Mouse (Mus musculus) forebrain, embryonic 12.5 days (tissue): ENCODE measurements around the gene Sbds. TPM values are rescaled to one million over a fixed set of nuclear protein-coding genes. Genes with fewer than 3 reads are reported as not detected.

Source experiments
- ATAC-seq: fragments of 200-750 bp; cut with Nextera tagmentation; 2 replicates; pipeline ENCODE4 v1.8.0; 2017; ENCODE audit warnings: moderate TSS enrichment; ENCODE audit not compliant: low FRiP score
- H3K27ac ChIP-seq: fragments of 300-500 bp; sonication (generic); 2 replicates; pipeline ENCODE4 v1.5.1; 2016; ENCODE audit warnings: mild to moderate bottlenecking
- H3K27me3 ChIP-seq: fragments of 300-500 bp; sonication (generic); 2 replicates; pipeline ENCODE4 v1.6.1; 2016; ENCODE audit warnings: mild to moderate bottlenecking
- H3K36me3 ChIP-seq: fragments of 300-500 bp; sonication (generic); replicated peaks from 2 replicates; pipeline ENCODE4 v1.6.1; 2016; ENCODE audit warnings: mild to moderate bottlenecking
- H3K4me1 ChIP-seq: fragments of 300-500 bp; sonication (generic); 2 replicates; pipeline ENCODE4 v1.6.1; 2016
- H3K4me2 ChIP-seq: fragments of 300-500 bp; sonication (generic); 2 replicates; pipeline ENCODE4 v1.6.1; 2016; ENCODE audit warnings: mild to moderate bottlenecking, moderate library complexity
- H3K4me3 ChIP-seq: fragments of 300-500 bp; sonication (generic); replicated peaks from 2 replicates; pipeline ENCODE4 v1.5.1; 2016; ENCODE audit warnings: mild to moderate bottlenecking
- H3K9ac ChIP-seq: fragments of 300-500 bp; sonication (generic); 2 replicates; pipeline ENCODE4 v1.6.1; 2016; ENCODE audit warnings: mild to moderate bottlenecking
- H3K9me3 ChIP-seq: fragments of 300-500 bp; sonication (generic); 2 replicates; pipeline ENCODE4 v1.6.1; 2016
- WGBS: fragments of 180-500 bp; shearing (Covaris S2); methylation state at CpG from one replicate; pipeline ENCODE4 v1.1.7; 2016; 5-methylcytosine and 5-hydroxymethylcytosine counted together
- polyA plus RNA-seq: library from polyadenylated mRNA; unstranded; fragments of >200 nt; fragmentation: Nextera tagmentation; extraction: Ambion mirVana; gene quantifications from 2 replicates; pipeline ENCODE4 v1.2.1, GENCODE M21; 2016

The Sbds gene
- polyA plus RNA-seq, 1 experiment from 2014 or later, result 74.9 TPM

DNA sequence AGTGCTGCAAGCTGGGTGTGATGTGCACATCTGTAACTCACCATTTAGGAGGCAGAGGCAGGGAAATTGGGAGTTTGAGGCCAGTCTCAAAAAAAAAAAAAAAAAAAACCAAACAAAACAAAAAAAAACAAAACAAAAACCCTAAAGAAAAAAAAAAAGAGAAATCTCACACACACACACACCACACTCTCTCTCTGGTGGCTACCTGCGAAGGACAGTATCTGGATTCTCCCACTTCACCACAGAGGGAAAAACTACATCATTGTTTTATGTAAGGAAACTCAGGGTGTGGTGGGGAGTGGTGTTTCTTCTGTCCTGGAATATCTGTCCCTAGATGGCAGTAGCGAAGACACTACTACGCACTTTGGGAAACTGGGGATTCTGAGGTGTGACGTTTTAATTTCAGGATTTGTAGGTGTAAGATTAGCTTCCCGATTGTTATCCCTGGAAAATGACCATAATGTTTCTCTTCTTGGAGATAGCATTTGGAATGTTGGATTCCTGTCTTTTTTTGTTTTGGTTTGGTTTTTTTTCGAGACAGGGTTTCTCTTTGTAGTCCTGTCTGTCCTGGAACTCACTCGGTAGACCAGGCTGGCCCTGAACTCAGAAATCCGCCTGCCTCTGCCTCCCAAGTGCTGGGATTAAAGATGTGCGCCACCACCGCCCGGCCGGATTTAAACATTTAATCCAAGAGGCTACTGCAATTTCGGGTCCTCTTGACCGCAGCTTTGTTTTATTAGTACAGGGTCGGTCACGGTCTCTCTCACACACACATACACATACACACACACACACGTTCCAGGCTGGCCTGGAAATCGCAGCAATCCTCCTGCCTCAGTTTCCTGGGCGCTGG lies 940 bp downstream of the Sbds start:
- peaks cover 35% of the 10 kb centered on the region for H3K36me3 ChIP-seq
- peak overlapping the region; percentile 74 for H3K4me3 ChIP-seq
- peak overlapping the region; percentile 74 for H3K27ac ChIP-seq
- H3K9me3 ChIP-seq, result no peaks in the 10 kb centered on the region
- ATAC-seq, result peak; percentile 3; the same call in 1 of the 2 replicates
- H3K9ac ChIP-seq, result peak overlapping the region; percentile 84
- H3K27me3 ChIP-seq, result no peaks in the 10 kb centered on the region
- H3K4me2 ChIP-seq, result peak overlapping the region; percentile 87
- peaks cover 25% of the 10 kb centered on the region for H3K4me1 ChIP-seq
- 24% methylated on average over 19 of the region's 19 CpGs for WGBS

DNA sequence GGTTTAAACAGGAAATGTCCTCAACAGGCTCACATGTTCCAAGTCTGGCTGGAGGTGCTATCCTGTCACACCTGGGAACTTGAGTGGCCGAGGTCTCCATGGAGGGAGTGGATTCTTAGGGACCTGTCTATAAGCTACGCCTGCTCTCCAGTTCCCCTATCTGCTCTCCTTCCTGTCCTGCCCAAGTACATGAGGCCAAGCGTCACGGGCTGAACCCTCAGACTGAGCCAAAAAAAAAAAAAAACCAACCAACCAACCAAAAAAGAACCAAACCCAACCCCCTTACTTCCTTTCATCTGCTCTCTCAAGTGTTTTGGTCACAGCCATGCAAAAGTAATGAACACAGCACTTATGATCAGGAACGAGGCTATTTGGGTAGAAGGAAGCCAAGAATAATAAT lies 7.5 kb downstream of the Sbds start:
- no peak overlapping the region for H3K27ac ChIP-seq
- H3K4me3 ChIP-seq, result no peak overlapping the region
- H3K4me2 ChIP-seq, result no peak overlapping the region
- 91% methylated on average over 5 of the region's 5 CpGs for WGBS
- H3K9me3 ChIP-seq, result no peaks in the 10 kb centered on the region
- no peak for ATAC-seq
- no peak overlapping the region for H3K9ac ChIP-seq
- H3K4me1 ChIP-seq, result no peaks in the 10 kb centered on the region
- H3K27me3 ChIP-seq, result no peaks in the 10 kb centered on the region
- peaks cover 92% of the 10 kb centered on the region for H3K36me3 ChIP-seq

DNA sequence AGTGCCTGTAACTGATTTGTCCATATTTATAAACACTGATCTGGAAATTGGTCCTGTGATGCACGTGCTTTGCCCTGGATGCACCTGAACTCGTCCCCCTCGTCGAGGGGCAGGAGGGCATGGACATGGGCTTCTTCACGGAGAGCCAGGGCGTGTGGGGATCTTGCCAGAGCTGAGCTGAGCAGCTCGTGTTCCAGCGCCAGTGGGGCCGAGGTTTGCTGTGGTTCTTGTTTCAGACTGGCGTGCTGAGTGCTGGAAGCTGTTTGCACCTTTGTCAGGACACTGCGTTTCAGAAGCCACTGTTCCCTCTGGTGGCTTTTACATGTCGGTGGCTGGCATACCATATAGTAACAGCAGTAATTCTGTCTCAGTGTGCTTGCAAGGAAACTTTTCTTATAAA lies 13.9 kb downstream of the Sbds start:
- Histone ChIP-seq H3K4me3 (no peak overlapping the region), H3K4me2 (no peak overlapping the region), H3K4me1 (no peaks in the 10 kb centered on the region), H3K27me3 (no peaks in the 10 kb centered on the region), H3K27ac (no peak overlapping the region), H3K9ac (no peak overlapping the region), H3K36me3 (peaks cover 97% of the 10 kb centered on the region), H3K9me3 (no peaks in the 10 kb centered on the region)
- 93% methylated on average over 12 of the region's 12 CpGs for WGBS
- ATAC-seq, result no peak

DNA sequence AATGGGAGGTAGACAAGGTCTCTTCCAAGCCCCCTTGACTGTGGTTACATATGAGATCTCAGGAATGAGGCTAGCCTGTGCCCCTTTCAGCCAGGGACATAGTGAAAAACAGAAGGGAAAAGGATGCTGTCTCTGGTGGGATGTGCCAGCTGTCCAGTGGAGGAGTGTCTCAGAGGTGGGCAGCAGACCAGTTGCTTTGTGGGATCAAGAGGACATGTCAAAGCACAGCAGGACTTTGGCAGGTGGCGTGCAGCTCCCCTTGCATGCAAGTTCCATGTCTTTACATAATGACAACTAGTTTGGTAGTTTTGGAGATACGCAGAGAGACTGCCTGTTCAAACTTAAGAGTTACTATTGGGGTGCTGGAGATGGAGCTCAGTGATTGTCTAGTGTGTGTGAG lies 15.5 kb downstream of the Sbds start:
- no peak overlapping the region for H3K27ac ChIP-seq
- H3K4me3 ChIP-seq, result no peak overlapping the region
- no peaks in the 10 kb centered on the region for H3K4me1 ChIP-seq
- no peaks in the 10 kb centered on the region for H3K27me3 ChIP-seq
- no peak overlapping the region for H3K4me2 ChIP-seq
- WGBS, result 92% methylated on average over 2 of the region's 2 CpGs
- peaks cover 97% of the 10 kb centered on the region for H3K36me3 ChIP-seq
- no peak for ATAC-seq
- no peak overlapping the region for H3K9ac ChIP-seq
- no peaks in the 10 kb centered on the region for H3K9me3 ChIP-seq

DNA sequence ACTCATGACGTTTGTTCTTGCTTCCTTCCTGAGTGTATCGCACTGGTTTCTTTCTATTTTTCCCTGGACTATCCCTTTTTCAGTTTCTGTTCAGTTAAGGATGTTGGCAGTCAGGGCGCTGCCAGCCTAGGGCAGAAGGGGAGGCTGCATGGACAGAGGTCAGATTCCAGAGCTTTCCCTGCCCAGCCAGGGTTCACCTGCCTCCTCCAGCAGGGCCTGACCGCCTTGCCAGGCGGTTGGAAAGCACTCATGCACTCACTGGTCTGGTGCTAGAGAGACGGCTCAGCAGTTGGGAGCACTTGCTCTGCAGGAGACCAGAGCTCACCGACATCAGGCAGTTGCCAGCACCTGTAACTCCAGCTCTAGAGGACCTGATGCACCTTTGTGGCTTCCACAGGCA lies 16.1 kb downstream of the Sbds start:
- H3K27ac ChIP-seq, result no peak overlapping the region
- no peak overlapping the region for H3K4me2 ChIP-seq
- peaks cover 97% of the 10 kb centered on the region for H3K36me3 ChIP-seq
- no peak overlapping the region for H3K4me3 ChIP-seq
- H3K27me3 ChIP-seq, result no peaks in the 10 kb centered on the region
- ATAC-seq, result no peak
- H3K9me3 ChIP-seq, result no peaks in the 10 kb centered on the region
- H3K9ac ChIP-seq, result no peak overlapping the region
- 95% methylated on average over 7 of the region's 7 CpGs for WGBS
- no peaks in the 10 kb centered on the region for H3K4me1 ChIP-seq

DNA sequence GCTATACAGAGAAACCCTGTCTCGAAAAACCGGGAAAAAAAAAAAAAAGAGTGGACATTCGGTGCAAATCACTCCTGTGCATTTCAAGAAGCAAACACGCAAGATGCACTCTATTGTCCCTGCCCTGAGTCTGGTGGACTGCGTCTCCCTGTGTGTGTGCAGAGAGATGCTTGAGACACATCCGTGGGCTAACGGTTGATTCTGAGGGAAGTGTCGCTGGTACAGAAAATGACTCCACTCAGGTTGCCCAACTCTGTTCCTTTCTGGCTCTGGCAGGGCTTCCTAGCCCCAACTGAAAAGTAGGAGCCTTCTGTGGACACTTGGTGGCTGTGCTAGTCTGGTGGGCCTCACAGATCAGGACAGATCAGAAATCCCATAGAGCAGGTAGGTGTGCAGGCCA lies 19.0 kb downstream of the Sbds start:
- WGBS, result 93% methylated on average over 8 of the region's 8 CpGs
- peaks cover 96% of the 10 kb centered on the region for H3K36me3 ChIP-seq
- no peak overlapping the region for H3K9ac ChIP-seq
- H3K4me1 ChIP-seq, result no peaks in the 10 kb centered on the region
- no peak overlapping the region for H3K4me2 ChIP-seq
- no peak overlapping the region for H3K27ac ChIP-seq
- H3K9me3 ChIP-seq, result no peaks in the 10 kb centered on the region
- H3K27me3 ChIP-seq, result no peaks in the 10 kb centered on the region
- H3K4me3 ChIP-seq, result no peak overlapping the region
- no peak for ATAC-seq

DNA sequence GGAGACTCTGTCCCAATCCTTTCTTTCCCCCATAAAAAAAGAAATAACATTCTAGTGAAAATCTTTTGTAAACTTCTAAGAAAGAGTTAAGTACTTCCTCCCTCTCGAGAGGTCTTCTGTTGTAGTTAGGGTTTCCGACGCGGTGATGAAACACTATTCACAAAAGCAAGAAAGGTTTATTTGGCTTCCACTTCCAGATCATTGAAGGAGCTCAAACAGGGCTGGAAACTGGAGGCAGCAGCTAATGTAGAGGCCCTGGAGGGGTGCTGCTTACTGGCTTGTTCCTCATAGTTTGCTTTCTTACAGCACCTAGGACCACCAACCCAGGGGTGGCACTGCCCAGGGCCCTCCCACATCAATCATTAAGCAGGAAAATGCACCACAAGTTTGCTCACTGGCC lies 27.2 kb downstream of the Sbds start:
- Histone ChIP-seq H3K27ac (no peak overlapping the region), H3K9me3 (no peaks in the 10 kb centered on the region), H3K27me3 (no peaks in the 10 kb centered on the region), H3K36me3 (peaks cover 43% of the 10 kb centered on the region), H3K9ac (no peak overlapping the region), H3K4me1 (peaks cover 12% of the 10 kb centered on the region), H3K4me2 (no peak overlapping the region), H3K4me3 (no peak overlapping the region)
- no peak for ATAC-seq
- 78% methylated on average over 4 of the region's 4 CpGs for WGBS

DNA sequence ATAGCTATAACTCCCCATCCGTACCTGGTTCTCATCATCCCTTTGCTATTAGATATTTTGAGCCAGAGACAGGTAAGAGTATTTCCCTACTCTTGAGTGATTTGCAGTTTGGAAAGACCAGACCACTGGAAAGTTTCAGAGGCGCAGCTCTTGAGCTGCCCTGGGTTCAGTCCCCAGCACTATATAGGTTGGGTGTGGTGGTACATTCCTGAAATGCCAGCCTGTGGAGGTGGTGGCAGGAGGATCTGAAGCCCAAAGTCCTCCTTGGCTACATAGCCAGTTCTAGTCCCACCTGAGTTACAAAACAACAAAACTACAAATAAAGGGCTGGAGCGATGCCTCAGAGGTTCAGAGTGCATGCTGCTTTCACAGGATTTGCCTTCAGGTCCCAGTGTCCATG lies 28.5 kb downstream of the Sbds start:
- Histone ChIP-seq H3K36me3 (peaks cover 30% of the 10 kb centered on the region), H3K9ac (no peak overlapping the region), H3K4me2 (no peak overlapping the region), H3K4me3 (no peak overlapping the region), H3K27ac (no peak overlapping the region), H3K9me3 (no peaks in the 10 kb centered on the region), H3K27me3 (no peaks in the 10 kb centered on the region), H3K4me1 (peaks cover 15% of the 10 kb centered on the region)
- WGBS, result 97% methylated on average over 3 of the region's 3 CpGs
- ATAC-seq, result no peak

DNA sequence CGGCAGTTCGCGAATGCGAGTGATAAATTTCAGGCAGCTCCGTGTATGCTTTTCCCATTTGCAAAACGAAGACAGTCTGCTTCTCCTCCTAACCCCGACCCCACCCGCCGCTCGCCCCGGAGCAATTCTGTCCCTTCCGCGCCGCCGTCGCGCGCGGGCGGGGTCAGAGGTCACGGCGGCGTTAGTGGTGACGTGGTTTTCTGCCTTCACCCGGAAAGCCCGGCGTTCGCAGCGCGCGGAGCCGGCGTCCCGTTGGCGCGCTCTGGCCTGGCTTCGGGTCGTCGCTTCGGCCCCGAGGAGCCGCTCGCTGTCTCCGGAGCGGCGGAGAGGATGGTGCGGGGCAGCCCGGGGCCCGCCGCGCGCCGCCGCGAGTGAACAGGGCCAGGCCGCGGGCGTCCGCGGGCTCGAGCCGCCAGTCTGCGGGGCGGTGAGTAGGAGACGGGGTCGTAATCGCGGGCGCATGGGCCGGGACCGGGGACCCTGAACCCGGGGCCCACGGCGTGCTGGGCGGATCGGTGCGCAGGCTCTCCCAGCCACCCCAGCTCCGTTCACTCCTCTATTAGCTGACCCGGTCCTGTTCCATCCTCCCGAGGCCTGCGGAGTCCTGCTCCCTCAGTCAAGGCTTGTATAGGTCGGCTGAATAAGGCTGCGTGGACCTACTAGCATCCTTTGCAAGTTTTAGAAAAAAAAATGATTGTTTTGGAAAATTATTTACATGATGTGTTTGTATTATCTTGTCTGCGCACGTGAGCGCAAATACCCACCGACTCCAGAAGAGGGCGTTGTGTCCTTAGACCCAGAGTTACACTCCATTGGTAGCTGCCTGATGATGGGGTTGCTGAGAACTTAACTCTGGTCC lies 33.0 kb downstream of the Sbds start:
- H3K9me3 ChIP-seq, result no peaks in the 10 kb centered on the region
- H3K36me3 ChIP-seq, result 0 out of 2 replicates have a peak, but pooled peaks cover 3% of the 10 kb centered on the region
- H3K4me2 ChIP-seq, result peak overlapping the region; percentile 61
- no peaks in the 10 kb centered on the region for H3K27me3 ChIP-seq
- peak overlapping the region; percentile 84 for H3K27ac ChIP-seq
- H3K4me3 ChIP-seq, result peak overlapping the region; percentile 99
- WGBS, result under 1% methylated on average over 88 of the region's 88 CpGs
- peak; percentile 88 for ATAC-seq
- peaks cover 23% of the 10 kb centered on the region for H3K4me1 ChIP-seq
- H3K9ac ChIP-seq, result peak overlapping the region; percentile 99

DNA sequence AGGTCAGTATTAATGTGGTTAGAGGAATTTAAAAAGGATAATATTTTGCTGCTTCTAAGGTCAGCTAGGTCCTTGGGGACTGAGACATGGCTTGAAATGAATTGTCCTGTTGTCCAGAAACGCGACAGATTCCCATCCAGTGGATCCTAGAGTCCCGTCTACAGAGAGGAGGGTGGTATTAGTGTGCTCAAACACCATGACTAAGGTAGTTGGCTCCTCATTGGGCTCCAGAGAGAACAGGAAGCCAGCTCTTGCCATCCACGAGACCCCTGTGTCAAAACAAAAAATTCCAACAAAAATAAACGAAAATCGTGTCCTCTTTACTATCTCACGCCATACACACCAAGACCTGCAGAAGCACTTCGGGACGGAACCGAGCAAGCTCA lies 33.6 kb downstream of the Sbds start:
- H3K4me1 ChIP-seq, result peaks cover 23% of the 10 kb centered on the region
- H3K9ac ChIP-seq, result peak overlapping the region; percentile 99
- WGBS, result under 1% methylated on average over 10 of the region's 10 CpGs
- H3K27ac ChIP-seq, result peak overlapping the region; percentile 84; the same call in 1 of the 2 replicates
- peak; percentile 36 for ATAC-seq
- H3K9me3 ChIP-seq, result no peaks in the 10 kb centered on the region
- H3K4me3 ChIP-seq, result peak overlapping the region; percentile 99
- 0 out of 2 replicates have a peak, but pooled peaks cover 3% of the 10 kb centered on the region for H3K36me3 ChIP-seq
- H3K27me3 ChIP-seq, result no peaks in the 10 kb centered on the region
- peak overlapping the region; percentile 61 for H3K4me2 ChIP-seq

DNA sequence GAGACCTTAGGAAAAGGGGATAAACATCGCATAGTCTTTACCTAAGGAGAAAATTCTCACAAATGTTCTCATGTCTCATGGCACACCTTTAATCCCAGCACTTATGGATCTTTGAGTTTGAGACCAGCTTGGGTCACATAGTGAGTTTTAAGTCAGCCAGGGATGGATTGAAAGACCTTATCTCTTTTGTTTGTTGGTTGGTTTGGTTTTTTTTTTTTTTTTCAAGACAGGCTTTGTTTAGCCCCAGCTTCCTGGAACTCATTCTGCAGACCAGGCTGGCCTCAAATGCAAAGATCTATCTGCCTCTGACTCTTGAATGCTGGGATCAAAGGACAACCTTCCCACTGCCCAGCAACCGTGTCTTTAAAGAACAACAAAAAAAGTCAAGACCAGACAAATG lies 34.0 kb downstream of the Sbds start:
- no peaks in the 10 kb centered on the region for H3K9me3 ChIP-seq
- peak overlapping the region; percentile 99 for H3K9ac ChIP-seq
- no peak for ATAC-seq
- WGBS, result 51% methylated on average over 2 of the region's 2 CpGs
- peak overlapping the region; percentile 99 for H3K4me3 ChIP-seq
- H3K4me1 ChIP-seq, result peaks cover 23% of the 10 kb centered on the region
- H3K36me3 ChIP-seq, result 0 out of 2 replicates have a peak, but pooled peaks cover 3% of the 10 kb centered on the region
- no peaks in the 10 kb centered on the region for H3K27me3 ChIP-seq
- H3K4me2 ChIP-seq, result peak overlapping the region; percentile 61
- H3K27ac ChIP-seq, result no peak overlapping the region

DNA sequence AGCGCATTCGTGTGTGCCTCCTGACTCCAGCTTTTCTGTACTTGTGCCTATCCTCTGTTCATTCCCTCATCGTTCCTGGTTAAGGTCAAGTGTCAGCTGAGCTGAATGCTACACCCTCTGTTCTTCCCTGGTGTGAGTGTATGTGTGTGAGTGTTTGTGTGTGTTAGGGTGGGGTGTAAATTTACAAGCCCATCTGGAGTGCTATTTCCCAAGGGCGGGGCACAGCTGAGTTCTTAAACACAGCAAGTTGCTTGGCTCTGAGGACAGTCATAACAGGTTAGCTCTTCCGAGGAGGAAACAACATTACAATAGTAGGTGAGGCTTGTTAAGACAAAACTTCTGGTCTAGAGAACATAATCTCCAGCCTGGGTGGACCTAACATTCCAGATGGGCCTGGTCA lies 37.0 kb downstream of the Sbds start:
- Histone ChIP-seq H3K9ac (no peak overlapping the region), H3K9me3 (no peaks in the 10 kb centered on the region), H3K4me3 (no peak overlapping the region), H3K27ac (no peak overlapping the region), H3K27me3 (no peaks in the 10 kb centered on the region), H3K4me1 (peaks cover 13% of the 10 kb centered on the region), H3K4me2 (no peak overlapping the region), H3K36me3 (peaks cover 5% of the 10 kb centered on the region)
- no peak for ATAC-seq
- 88% methylated on average over 5 of the region's 5 CpGs for WGBS
